Mouse (Mus musculus) hindlimb bud, embryonic 11.5 days (tissue): ENCODE measurements around the gene H2afy2.

ENCODE experiments used
- DNase-seq: peaks from one replicate; pipeline ENCODE4 v3.0.0-alpha.2; 2012; ENCODE audit warnings: low read depth, low spot score; ENCODE audit errors: extremely low spot score

H2afy2 gene

DNA sequence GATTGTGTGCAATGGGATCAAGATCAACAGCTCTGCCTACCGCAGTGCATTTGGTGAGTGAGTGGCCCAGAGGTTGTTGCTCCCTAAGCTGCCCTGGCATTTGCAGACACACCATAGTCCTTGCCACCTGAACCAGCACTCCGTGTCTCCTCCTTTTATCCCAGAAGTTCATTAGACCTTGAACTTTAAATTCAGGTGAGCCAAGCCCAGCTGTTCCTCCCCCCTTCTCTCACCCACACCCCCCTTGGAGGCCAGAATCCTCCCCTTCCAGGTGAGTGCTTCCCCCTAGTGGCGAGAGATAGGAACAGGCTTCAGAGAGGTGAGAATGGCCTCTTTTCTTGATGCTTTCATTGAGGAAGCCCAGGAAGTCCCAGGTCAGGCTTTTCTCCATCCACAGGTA is 49.6 kb downstream of the H2afy2 start:
- DNase-seq, result peak; percentile 10

DNA sequence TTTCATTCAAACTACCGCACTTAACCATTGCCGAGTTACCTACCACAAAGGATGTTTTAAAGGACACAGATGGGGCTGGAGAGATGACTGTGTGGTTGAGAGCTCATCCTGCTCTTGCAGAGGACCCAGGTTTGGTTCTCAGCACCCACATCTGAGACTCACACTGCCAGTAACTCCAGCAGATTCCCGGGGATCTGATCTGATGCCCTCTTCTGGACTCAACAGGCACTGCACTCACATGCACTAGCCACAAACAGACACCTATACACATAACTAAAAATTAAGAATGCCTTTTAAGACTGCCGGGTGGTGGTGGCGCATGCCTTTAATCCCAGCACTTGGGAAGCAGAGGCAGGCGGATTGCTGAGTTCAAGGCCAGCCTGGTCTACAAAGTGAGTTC is 53.8 kb downstream of the H2afy2 start:
- DNase-seq, result no peak

DNA sequence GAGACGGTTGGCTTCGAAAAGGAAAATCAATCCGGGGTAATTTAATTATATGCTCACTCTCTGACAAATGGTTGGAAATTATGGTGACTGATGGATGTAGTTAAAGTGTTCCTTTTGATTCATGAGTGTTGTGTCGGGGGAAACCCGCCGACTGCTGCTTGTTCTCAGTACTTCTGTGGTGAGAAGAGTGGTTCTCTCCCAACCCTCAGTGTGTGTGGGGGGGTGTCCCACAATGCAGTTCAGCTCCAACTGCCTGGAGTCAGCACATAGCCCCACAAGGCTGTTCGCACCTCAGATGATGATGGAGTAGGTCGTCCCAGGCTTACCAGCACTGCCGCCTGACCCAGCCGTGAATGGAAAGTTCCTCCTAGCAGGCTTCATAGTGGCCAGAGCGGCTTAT is 54.8 kb downstream of the H2afy2 start:
- DNase-seq, result no peak

DNA sequence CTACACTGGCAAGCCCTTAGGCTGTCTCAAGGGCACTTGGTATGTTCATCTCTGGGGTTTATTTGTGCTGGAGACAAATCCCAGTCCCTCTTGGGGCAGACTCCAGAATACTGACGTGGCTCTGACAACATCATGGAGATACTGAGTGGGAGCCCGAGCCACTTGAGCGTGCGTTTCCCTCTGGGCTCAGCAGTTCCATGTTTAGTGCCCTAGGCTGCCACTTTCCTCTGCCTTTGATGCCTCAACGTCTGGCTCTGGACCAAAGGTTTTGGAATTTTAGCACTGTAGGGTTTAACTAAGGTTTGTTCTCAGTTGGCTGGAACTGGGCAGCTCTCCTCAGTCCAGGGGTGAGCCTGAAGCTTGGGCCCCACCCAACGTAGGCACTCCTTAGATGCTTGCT is 60.7 kb downstream of the H2afy2 start:
- no peak for DNase-seq

DNA sequence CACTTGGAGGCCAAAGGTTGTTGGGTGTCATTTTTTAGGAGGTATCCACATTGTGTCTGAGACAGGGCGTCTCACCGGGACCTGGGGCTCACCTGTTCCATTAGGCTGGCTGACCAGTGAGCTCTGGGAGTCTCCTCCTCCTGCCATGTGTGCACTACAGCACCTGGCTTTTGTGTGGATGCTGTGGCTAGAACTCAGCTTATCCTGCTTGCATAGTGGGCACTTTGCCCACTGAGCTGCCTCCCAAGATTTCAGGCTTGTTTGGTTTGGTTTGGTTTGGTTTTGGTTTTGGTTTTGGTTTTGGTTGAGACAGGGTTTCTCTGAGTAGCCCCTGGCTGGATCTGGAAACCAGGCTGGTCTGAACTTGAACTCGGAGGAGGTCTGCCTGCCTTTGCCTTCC is 61.7 kb downstream of the H2afy2 start:
- DNase-seq, result no peak

DNA sequence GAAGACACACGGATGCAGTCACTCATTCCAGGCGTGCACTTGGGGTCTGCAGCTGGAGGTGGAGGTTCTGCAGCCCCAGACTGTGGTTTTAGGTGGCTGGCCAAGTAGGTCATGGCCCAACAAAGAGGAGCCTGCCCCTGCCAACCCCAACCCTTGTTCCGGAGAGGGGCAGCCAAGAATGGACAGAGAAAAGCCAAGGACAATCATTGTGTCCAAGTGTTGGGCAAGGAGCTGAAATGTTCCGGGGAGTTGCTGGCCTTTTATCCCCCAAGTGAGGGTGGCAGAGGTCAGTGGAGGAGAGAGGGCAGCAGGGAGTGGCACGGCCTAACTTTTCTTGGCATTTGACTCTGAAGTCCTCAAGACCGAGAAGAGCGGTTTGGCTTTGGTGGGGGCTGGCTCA is 63.6 kb downstream of the H2afy2 start:
- DNase-seq, result no peak

DNA sequence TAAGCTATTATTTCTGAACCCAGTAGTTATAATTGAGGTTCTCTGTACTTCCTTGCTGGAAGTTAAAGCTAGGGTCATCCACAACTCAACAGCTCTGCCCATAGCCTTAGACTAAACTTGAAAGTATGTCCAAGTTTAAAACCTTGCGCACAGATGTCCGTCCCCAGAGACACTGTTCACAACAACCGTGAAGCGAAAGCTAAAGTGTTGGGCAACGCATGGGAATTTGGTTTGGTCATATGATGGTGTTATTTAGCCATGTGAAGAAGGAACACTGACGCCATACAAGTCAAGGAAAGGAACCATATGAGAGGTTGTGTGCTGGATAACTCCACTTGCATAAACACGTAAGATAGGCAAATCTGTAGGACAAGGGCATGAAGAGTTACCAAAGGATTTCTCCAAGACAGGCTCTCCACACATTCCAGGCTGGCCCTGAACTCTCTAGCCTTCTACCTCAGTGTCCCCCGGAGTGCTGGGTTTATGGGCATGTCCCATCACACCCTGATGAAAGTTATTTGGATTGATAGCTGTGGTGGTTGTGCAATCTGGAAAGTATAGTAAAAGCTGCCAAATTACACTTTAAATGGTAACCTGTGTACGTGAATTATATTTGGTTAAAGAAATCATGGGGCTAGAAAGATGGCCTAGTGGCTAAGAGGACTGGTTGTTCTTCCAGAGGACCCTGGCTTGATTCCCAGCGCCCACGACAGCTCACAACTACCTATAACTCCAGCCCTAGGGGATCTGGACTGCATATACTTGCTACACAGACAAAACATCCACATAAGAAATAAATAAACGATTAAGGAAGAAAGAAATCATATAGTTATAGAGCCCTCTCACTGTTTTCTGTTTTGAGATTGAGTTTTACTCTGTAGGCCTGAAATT is 66.3 kb downstream of the H2afy2 start:
- DNase-seq, result no peak

DNA sequence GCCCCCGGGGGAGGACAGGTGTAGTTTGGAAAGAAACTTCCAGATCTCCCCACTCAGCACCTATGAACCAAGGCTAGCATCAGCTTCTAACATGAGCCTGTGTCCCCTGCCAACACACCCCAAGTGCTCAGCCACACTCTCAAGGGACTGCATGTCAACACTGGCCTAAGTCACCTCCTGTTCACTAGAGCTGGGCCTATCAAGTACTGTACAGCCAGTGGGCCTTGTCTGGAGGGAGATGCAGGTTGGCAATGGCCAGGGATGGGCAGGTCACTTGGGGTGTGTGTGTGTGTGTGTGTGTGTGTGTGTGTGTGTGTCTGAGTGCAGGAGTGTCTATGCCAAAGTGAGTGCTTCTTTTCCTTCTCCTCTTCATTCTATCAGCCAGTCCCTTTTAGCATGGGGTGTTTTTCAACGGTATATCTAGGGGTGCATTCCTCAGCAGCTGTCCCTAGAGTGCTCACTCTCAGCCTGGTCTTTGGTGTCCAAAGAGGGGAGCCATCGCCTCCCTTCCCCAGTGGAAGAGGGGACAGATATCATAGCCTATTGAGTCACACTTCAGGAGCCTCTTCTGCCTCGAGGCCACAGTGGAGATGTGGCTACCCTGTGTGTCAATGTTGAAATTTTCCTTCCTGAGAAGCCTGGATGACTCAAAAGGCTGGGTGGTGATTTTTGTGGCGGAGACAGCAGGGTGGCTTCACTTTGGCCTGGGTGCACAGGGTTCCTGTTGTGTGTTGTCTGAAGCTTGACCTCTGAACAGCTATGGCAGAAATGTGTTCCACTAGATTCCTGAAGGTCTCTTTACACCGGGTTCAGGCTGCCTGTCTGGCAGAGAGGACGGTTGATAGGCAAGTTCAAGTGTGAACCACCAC is 67.7 kb downstream of the H2afy2 start:
- no peak for DNase-seq

DNA sequence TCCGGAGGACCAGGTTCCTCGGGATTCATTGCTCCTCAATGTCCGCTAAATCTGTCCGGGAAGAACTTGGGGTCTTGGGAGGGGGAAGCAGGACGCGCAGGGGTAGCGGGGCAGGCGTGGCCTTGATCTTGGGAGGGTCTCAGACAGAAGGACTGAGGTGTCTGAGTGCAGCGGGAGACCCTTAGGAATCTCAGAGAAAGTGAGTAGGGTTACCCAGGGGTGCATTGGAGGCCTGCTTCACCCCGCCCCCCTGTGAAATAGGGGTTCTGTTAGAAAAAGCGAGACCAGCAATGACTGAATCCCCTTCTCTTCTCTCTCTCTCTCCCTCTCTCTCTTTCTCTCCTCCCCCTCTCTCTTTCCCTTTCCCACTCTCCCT is 68.5 kb downstream of the H2afy2 start:
- no peak for DNase-seq

DNA sequence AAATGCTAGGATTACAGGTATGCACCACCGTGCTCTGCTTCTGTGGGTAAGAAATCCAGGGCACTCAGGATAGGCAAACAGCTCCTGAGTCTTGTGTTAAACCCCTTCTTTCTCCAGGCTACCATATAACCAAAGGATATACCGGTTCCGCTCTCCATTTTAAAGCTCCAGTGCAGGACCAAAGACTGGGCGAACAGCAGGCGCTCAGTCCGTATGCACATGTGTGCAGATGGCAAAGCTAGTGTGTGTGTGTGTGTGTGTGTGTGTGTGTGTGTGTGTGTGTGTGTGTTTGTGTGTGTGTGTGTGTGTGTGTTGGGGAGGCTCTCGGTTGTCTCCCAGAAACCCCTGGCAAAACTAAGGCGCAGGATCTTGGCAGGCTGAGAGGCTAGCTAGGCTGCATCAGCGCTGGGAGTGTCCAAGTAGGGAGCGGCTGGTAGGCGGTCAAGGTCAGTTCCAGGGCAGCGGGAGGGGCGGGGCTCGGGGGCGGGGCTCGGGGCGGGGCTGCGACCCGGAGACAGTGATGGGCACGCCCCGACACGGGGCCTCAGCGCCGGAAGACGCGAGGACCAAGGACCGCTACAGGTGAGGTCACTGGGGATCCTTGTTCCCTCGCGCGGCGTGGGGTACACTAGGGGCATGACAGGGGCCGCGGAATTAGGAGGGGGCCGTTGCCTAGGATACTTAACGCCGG is 69.0 kb downstream of the H2afy2 start, which contains the start of gene Aifm2:
TSS of gene Aifm2 (plus strand) at position 493 of the 691 bp plus-strand sequence.
- DNase-seq, result no peak

DNA sequence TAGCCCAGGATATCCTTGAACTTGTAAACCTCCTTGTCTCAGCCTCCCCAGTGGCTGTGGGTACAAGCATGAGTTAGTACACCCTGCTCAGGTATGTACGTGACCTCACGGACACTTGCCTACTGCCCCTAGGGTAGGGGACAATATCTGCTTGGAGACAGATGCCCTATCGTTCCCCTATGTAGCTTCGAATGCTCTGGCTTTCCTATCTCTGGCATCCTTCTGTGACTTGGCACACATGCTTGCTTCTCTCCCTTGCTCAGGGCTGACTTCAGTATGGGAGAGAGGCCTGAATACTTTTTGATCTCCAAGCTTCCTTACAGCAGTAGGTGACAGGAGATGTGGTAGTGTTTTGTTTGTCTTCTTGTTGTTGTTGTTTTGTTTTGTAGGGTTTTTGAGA is 69.8 kb downstream of the H2afy2 start:
- DNase-seq, result no peak

DNA sequence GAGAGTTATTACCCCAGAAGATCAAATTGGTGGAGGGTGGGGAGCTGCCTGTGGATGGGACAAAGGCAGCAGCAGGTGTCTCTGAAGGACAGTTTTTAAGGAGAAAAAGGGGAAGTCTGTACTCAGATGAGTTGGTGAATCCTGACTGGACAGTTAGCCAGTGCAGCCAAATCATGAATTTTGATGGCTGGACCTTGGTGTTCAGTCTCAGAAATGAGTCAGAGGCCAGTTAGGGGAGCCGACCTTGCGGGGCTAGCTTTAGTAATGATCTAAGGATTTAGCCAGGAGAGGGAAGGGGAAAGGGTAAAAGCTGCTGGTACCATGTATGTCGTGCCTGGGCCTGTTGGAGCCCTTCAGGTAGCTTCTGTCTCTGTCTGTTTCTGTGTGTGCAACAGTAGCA is 70.3 kb downstream of the H2afy2 start:
- DNase-seq, result no peak

DNA sequence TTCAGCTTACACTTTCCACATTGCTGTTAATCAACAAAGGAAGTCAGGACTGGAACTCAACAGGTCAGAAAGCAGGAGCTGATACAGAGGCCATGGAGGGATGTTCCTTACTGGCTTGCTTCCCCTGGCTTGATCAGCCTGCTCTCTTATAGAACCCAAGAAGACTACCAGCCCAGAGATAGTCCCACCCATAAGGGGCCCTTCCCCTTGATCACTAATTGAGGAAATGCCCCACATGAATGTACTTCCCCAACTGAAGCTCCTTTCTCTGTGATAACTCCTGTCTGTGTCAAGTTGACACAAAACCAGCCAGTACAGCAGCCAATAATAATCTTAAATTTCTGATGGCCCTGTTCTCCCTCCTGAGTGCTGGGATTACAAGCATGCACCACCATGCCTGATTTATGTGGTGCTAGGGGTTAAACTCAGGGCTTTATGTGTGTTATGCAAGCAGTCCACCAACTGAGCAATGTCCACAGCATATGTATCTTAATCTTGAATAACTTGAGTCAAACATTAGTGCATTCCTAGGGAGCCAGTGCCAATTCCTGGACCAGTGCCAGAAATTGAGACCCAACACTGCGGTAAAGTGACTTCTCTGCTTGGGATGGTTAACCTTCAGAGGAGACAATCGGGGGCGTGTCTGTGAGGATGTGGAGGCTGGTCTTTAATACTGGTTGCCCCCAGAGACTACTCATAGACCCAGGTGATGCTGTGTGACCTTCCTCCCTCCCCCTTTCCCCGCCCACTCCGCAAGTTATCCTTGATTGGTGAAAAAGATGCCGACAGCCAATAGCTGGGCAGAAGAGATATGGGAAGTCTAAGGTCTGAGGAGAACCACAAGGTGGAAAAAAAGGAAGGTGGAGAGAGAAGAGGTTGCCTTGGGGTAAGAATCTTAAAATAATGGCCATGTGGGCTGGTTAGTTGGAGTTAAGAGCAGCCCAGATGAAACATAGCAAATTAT is 77.3 kb downstream of the H2afy2 start:
- DNase-seq, result no peak

DNA sequence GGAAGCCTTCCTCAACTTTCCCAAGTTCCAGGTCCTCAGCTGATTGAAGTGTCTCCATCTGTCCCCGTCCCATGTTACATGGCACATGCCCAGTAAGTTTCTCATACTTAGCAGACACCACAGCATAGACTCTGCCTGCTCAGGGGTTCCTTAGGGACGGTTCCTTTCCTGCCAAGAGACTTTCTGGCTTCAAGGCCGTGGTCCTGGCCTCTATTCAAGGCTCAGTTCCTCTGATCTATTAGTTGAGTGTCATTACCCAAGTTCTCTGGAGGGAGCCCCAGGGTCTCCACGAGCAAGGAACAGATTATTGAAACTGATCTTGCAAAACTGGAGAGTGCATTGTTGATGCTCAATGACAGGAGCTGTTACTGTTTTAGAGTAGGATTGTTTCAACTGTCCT is 79.3 kb downstream of the H2afy2 start:
- no peak for DNase-seq

DNA sequence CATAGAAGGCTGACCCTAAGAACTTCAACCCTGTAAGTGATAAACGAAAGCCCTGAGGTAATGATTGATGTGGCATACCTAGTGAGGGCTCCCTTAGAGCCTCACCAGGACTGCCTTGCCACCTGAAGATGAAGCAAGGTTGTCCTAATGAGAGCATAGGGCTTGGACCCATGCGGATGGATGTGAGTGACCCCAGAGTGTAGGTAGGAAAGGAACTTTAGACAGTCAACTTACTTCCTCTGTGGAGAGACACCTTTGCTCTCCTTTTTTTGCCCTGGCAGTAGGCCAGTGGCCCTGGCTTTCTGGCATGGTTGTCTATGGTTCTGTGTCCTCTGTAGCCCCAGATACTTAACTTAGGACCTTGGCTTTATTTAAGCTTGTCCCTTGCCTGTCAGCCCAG is 86.9 kb downstream of the H2afy2 start:
- no peak for DNase-seq

DNA sequence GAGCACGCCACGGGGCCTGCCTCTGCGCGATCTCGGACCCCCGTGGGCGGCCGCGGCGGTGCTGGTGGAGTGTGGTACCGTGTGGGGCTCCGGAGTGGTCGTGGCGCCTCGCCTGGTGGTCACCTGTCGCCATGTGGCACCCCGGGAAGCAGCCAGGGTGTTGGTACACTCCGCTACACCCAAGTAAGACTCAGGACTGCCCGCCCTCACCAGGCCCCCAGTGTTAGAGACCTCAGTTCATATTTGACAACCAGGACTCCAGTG is 87.5 kb downstream of the H2afy2 start:
- DNase-seq, result no peak

DNA sequence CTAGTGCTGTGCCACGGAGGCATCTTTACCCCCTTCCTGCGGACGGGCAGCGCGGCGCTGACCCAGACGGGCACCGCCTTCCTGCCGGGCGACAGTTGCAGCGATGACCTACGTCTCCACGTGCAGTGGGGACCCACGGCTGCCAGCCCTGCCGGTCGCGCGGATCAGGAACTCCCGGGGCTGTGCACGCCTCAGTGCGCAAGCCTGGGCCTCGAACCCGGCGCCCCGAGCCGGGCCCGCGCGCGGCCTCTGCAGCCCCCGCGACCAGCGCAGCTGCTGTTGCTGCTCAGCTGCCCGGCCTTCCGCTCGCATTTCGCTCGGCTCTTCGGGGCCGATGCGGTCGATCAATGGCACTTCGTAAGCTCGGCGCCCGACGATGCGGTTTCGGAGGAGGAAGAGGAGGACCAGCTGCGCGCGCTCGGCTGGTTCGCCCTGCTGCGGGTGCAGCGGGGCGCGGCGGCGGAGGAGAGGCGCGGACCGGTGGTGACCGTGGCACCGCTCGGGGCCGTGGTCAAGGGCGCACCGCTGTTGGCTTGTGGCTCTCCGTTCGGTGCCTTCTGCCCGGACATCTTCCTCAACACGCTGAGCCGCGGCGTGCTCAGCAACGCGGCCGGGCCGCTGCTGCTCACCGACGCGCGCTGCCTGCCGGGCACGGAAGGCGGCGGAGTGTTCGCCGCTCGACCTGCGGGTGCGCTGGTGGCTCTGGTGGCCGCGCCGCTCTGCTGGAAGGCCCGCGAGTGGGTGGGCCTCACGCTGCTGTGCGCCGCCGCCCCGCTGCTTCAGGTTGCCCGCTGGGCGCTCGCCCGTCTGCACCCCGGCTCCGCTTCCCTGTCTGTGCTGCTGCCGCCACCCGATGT is 88.0 kb downstream of the H2afy2 start:
- no peak for DNase-seq

DNA sequence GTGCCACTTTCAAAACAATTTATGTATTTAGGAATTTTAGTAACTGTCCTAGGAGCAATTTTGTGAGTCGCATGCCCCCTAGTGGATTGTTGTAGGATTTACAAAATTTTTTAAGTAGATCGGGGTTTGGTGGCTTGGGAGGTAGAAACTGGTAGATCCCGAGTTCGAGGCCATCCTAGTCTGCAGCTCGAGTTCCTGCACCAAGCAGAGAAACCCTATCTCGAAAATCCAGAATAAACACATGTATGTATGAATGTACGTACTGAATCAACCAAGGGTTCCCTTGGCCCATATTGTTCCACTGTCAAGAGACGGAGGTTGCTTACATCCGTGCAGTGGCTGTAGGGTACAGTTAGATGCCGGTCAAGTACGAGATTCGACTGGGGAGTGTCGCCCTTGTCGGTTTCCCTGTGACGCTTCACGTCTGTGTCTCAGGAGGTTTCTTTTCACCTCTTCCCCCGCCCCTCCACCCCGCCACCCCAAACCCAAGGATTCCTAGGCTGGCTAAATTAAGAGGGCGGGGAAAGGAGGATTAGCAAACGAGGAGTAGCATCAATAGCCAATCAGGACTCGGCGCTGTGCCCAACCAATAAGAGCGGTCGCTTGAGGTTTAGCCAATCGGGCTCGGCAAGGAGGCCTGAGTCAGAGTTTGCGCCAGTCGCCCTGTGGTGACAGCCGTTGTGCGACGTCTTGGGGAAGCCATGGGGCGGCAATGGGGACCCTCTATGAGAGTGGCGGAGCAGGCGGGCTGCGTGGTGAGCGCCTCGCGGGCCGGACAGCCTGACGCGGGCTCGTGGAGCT is 88.9 kb downstream of the H2afy2 start, which contains the start of gene Tysnd1:
TSS of gene Tysnd1 (plus strand) at position 645 of the 801 bp plus-strand sequence.
- peak; percentile 88 for DNase-seq

DNA sequence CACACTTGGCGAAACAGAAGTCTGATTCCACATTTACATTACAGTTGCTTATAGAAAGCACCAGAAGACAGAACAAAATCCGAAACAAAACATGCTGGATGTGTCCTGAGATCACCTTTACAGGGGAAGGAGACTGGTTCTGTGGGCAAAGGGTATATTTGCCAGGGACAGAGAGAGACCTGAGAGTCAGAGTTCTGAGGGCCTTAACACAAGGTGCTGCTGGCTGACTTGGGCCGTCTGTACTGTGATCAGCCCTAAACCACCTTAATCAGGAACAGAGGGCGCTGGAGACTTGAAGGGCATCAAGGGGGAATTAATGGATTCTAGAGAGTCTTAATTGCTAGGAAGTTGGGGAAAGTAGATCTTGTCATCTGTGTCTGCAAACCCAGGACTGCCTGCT is 90.4 kb downstream of the H2afy2 start:
- DNase-seq, result no peak
